Mouse (Mus musculus): ENCODE data around the gene Ncf2.

The Ncf2 gene

GRCm38 (mm10) chr1:152796683-152797263 lies 3.2 kb upstream of the Ncf2 start:
- no peak for DNase-seq (ENCODE audit: low spot score)

- no peak for DNase-seq (ENCODE audit: low spot score)
These were observed 1.9 kb upstream of the Ncf2 start for GRCm38 (mm10) chr1:152798125-152798524.

- DNase-seq (ENCODE audit: low spot score) = no peak
These were observed 711 bp downstream of the Ncf2 start for GRCm38 (mm10) chr1:152800633-152801176.

GRCm38 (mm10) chr1:152804907-152805306 lies 4.9 kb downstream of the Ncf2 start:
- no peak for DNase-seq (ENCODE audit: low spot score)

GRCm38 (mm10) chr1:152807619-152808391 lies 7.8 kb downstream of the Ncf2 start:
- no peak for DNase-seq (ENCODE audit: low spot score)

GRCm38 (mm10) chr1:152808392-152808680 lies 8.3 kb downstream of the Ncf2 start:
- DNase-seq (ENCODE audit: low spot score) = no peak

GRCm38 (mm10) chr1:152809541-152810252 lies 9.7 kb downstream of the Ncf2 start:
- DNase-seq (ENCODE audit: low spot score) = no peak

- DNase-seq (ENCODE audit: low spot score) = no peak
These were observed 10.8 kb downstream of the Ncf2 start for GRCm38 (mm10) chr1:152810533-152811439.

- no peak for DNase-seq (ENCODE audit: low spot score)
These were observed 15.3 kb downstream of the Ncf2 start for GRCm38 (mm10) chr1:152815265-152815701.

GRCm38 (mm10) chr1:152817027-152817769 lies 17.2 kb downstream of the Ncf2 start:
- no peak for DNase-seq (ENCODE audit: low spot score)

GRCm38 (mm10) chr1:152817794-152818193 lies 17.8 kb downstream of the Ncf2 start:
- DNase-seq (ENCODE audit: low spot score) = no peak

GRCm38 (mm10) chr1:152819558-152819957 lies 19.6 kb downstream of the Ncf2 start:
- DNase-seq (ENCODE audit: low spot score) = no peak

GRCm38 (mm10) chr1:152820911-152821695 lies 21.1 kb downstream of the Ncf2 start:
- no peak for DNase-seq (ENCODE audit: low spot score)

GRCm38 (mm10) chr1:152821746-152822145 lies 21.8 kb downstream of the Ncf2 start:
- no peak for DNase-seq (ENCODE audit: low spot score)

GRCm38 (mm10) chr1:152824206-152824605 lies 24.2 kb downstream of the Ncf2 start:
- no peak for DNase-seq (ENCODE audit: low spot score)

GRCm38 (mm10) chr1:152826446-152826845 lies 26.5 kb downstream of the Ncf2 start:
- DNase-seq (ENCODE audit: low spot score) = no peak

- DNase-seq (ENCODE audit: low spot score) = no peak
These were observed 28.2 kb downstream of the Ncf2 start for GRCm38 (mm10) chr1:152828168-152828567.

GRCm38 (mm10) chr1:152828637-152829355 lies 28.8 kb downstream of the Ncf2 start:
- no peak for DNase-seq (ENCODE audit: low spot score)

- no peak for DNase-seq (ENCODE audit: low spot score)
These were observed 30.1 kb downstream of the Ncf2 start for GRCm38 (mm10) chr1:152830054-152830453.

GRCm38 (mm10) chr1:152831003-152831402 lies 31.0 kb downstream of the Ncf2 start:
- DNase-seq (ENCODE audit: low spot score) = peak; percentile 74

Measured in layer of hippocampus, adult 9-10 months (tissue).